Mouse (Mus musculus) brain, adult 2 months (tissue): ENCODE measurements at regions not wholly inside any gene's neighbourhood (a gene's known extent, or its start where the extent isn't known, plus 50 kb on each side); places are given as distances from the start of the nearest gene placed in this dataset.
A peak's percentile ranks its signal among the peaks of the same experiment; 100 is the strongest.

Source experiments
- DNase-seq: peaks from one replicate; pipeline ENCODE4 v3.0.0; 2011; ENCODE audit warnings: low read depth, low spot score

DNA sequence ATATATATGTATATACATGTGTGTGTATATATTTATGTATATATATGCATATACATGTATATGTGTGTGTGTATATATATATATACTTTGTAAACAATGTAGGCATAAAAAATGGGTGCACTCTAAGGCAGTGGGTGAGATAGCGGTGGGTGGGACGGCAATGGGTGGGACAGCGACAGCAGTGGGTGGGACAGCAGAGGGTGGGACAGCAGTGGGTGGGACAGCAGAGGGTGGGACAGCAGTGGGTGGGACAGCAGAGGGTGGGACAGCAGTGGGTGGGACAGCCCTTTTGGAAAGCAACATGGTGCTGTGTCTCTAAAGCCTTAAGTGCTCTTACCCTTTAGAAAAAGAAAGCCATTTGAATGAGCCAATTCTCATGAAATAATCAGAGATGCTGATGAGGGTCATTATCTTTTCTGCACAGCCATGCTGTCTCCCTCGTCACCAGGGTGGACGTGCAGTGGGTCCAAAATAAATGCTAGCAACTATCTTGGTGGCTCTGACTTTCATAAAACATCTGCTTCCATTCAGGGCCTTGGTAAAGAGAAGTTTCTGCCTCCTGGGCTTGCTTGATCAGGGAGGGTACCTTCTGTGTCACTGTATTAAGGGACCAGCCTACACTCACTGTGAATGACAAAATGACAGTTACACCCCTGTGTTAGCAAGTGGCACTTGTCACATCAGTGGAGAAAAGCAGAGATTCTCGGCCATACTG, 119.3 kb upstream of the Slc44a1 start:
- DNase-seq, result no peak

DNA sequence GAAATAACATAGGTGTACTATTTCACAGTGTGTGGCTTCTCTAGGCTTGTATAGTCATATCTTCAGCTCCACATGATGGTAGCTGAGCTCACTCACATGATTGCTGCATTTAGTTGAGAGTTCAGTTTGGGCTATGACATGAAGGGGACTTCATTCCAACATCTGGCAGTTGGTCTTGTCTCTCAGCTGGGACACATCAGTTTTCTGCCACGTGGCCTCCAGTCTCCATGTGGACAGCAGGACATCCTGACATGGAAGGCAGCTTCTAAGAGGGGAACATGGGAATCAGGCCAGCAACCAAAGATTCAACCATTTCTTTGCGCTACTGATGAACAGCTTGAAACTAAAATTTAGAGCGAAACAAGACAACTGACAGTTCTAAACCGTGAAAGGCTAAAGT, 121.2 kb upstream of the Slc44a1 start:
- DNase-seq, result no peak

DNA sequence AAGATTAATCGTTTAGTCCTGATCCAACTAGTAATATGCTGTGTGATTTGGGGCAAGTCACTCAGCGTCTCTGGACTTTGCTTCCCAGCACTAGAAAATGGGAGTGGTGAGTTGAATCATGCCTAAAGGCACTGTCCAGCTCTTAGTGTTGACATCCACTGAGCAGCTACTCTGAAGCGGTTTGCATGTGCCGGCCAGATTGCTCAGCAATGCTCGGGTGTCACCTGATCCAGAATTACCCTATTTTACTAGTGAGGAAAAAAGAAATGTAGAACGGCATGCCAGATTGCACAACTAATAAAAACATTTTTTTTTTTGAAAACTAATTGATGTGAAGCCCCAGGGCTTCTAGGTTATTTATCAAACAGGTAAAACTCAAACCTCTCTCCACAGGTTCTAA, 122.0 kb upstream of the Slc44a1 start:
- no peak for DNase-seq

DNA sequence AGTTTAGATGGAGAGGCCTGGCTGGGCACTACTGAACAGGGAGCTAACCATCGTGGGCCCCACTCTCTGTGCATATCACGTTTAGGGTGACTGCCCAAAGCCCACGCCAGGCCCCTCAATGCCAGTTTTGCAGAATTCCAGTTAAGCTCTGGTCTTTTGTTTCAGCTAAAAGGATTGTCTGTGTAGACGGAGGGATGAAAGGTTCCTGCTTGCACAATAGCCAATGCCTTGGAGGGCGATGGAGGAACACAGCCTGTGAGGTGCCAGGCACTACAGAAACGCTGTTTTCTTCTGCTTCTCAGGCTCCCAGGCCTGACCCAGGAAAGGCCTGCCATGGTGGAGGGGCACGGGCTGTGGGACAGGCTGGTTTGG, 122.8 kb upstream of the Slc44a1 start:
- no peak for DNase-seq

DNA sequence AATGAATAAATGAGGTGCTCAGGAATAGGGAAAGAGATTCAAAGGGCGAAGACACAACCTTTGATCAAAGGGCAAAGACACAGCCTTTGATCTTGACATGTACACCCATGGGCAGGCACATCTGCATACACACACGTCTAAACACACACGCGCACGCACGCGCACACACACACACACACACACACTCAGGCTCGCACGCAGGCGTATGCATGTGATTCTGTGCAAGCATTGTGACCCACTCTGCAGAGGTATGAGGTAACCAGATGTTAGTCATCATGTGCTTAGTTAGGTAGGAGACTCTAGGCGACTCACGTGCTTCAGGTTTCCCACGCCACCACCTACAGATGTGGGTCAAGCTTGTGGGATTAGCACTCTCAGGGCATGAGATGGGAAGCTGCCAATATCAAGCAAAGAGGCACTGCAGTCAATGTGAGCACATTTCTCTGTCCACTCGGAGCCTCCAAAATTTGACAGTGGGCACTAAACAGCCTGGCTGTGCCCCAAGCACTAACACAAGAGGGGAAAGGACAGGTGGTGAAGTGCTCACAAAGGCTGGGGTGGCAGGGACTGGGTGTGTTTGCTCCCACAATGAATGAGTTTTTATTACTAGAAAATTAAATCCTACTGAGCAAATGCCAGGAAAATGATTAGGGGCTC, 123.3 kb upstream of the Slc44a1 start:
- DNase-seq, result no peak

DNA sequence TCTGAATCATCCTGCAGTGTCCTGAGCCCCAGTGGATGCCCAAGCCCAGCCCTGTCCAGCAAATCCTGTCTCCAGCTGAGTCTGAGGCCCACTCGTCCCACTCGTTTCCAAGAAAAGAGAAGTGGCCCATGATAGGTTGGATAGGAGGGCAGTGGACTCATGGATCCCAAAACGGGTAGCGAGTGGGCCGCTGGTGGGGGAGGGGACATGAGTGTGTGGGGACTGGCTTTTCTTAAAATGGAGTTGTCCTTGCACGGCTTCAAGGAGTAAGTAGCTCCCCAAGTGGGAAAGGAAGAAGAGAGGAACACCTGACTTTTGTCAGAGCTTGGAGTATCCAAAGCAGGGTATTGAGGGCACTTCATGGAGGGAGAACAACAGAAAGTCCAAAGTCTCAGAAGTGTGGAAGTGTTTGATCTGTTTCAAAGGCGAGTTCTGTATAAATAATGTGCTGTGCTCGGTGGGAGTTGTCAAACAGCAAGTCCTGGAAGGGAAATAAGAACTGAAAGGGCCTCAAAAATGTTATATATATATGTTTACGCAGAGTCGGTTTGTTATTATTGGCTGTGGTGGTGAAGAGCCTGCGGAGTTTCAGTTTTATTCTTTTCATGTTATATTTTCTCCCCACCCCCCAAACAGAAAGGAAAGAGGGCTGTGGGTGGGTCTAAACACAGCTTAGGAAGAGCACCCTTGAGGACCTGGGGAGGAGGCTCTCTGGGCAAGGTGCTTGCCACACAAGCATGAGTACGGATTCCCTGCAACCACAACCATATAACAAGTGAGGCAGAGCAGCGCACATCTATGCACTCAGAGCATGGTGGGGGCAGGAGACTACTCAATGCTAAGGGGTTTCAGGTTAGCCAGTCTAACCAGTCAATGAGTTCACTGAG, 124.1 kb upstream of the Slc44a1 start:
- DNase-seq, result no peak

DNA sequence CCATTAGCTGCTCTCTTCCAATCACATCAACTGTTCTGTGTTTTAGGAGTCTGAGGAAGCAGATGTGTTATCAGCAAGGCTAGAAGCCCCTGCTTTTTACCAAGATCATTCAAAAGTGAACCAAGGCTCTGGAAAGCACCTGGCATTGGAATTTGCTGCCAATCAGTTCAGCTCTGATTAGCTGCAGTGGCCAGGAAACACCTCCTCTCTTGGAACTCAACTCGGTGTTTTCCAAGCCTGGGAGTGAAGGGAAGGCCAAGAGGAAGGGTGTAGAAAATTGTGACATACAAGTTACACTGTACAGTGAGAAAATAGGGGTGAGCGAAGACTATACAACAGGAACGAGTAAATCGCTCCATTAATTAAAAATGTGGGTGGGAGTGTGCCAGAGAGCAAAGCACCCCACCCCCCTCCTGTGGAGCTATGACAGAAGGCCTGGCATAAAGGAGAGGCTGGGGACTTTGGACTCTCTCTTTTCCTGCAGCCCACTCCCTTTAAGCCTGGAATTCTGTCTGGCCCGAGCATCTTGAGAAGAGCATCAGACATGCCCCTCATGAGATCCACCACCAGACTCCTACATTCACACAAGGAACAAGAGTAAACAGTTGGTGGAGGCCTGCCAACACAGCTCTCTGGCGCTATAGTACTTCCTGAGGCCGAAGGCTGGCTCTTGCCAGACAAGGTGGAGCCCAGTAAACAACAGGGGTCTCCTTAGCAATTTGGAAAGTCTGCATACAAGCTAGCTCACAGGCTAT, 124.9 kb upstream of the Slc44a1 start:
- peak; percentile 67 for DNase-seq

DNA sequence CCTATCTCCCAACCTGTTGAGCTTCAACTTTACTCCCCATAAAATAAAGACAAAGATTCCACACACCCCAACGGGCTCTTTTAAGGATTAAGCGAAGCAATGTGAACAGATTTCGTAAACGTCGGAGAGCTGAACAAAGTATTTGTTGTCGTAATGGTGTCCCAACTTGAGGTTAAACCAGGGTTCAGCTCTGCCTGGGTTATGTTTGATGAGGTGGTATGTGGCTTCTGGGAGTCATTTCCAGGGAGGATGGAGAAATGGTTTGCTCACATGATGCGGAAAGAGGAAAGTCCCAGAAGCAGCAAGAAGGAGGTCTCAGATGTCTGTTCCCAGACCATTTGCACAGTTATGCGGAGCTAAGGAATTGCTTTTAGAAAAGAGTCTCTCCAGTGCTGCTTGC, 126.1 kb upstream of the Slc44a1 start:
- DNase-seq, result no peak

DNA sequence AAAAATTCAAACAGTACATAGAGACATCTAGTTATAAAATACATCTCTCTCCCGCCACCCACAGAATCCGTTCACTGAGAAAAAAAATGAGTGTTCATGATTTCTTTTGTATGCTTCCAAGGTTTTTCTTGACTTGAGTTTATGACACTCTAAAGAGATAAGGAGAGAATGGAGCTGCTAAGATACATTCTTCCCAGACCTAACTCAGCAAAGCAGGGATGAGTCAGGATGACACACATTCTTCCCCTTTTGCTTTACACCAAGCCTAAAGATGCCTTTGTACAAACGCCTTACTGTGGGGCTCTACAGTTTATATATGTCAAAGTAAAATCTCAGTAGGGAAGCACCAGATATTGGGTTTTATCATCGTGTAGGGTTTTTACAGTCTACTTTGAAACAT, 133.1 kb upstream of the Slc44a1 start:
- peak; percentile 63 for DNase-seq

DNA sequence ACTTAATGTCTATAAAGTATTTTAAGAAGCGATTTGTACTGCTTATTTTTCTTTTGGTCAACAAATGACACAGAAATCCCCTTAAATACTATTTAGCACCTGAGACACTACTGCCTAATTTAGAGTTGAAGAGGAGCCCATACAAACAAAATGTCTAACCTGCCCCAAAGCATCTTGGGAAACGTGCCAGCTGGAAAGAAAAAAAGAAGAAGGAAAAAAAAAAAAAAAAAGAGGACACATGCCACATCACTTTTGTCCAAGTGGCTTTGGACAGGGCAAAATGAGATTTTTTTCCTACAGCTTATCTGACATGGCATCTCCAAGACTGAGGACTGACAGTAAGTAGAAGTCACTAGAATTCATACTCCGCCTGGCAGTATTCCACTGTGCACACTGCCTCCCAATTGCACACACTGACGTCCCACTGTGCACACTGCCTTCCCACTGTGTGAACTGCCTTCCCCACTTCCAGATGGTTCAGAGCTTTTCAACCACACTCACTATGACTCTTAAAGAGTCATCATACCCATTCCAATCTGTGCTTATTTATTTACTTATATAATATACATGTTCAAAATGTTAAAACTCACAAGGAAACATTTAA, 135.3 kb upstream of the Slc44a1 start:
- no peak for DNase-seq

DNA sequence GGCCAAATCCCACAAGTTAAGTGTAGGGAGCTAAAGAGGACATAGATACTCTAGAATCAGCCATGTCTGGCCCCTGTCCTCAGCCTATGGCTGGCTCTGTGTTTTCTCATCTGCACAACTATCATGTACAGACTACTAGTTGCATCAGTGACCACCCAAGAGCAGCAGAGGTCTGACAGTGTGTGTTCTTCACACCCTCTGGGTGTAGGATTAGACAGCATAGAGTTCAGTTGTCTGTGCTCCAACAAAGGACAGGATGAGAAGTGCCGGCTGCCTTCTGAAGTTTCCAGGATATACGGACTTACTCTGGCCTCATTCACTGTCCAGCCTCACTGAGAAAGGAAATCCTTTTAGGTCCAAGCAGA, 135.9 kb upstream of the Slc44a1 start:
- DNase-seq, result no peak

DNA sequence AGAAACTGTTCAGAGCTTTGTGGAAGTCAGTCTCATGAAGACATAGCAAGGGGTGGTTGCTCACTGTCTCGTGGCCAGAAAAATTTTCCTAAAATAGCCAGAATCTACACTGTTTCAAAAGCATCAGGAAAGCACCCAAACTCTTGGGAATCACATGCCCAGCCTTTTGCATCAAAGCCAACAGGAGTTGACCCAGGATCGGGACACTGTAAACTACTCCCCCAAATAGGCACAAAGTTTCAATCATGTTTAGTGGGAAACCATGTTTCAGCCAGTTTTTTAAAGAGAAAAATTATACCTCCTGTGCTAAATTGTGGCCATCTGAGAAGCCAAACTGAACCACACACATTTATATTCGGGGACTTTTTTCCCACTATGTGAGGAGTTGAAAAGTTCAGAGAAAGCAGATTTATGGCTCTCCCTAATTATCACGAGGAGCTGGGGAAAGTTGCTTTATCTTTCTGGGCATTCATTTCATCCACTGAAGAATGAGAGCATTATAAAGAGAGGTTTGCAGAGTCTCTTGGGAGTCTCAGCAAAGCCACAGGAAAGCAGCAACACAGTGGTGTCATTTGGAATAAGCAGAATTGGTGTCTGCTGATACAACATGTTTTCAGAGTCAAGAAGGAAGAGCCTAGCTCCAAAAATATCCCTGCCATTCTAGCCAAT, 136.5 kb upstream of the Slc44a1 start:
- no peak for DNase-seq

DNA sequence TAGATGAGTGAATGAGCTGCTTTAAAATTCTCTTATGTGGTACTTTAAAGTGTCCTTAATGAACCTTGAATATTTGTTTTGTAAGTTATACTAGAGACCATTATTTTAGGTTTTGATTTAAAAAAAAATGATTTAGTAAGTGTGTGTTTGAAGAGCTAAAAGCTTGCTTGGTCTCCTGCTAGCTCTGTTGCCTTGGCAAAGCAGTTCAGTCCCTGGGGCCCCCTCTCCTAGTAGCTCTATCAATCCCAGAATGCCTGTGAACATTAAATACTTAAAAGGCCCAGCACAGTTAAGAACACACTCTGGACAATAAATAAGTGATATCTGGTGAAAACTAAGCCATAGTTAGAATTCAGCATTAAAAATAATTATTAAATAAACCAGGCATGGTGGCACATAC, 138.3 kb upstream of the Abca1 start:
- DNase-seq, result no peak

DNA sequence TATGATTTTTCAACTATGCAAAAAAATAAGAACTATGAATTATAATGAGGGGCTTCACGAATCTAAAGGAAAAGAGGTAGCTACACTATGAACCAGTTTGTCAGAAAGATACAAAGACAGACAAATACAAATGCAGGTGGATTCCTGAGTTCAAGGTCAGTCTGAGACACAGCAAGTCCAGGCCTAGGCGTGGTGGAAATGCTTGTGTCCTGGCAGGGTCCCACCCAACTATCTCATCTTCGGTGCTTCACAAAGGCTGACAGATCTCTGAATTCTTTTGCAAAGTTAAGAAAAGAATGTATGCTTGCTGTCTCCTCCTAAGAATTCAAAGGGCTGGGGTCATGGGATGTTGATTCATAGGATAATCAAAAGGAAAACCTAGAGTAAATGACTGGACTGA, 132.9 kb upstream of the Abca1 start:
- no peak for DNase-seq

DNA sequence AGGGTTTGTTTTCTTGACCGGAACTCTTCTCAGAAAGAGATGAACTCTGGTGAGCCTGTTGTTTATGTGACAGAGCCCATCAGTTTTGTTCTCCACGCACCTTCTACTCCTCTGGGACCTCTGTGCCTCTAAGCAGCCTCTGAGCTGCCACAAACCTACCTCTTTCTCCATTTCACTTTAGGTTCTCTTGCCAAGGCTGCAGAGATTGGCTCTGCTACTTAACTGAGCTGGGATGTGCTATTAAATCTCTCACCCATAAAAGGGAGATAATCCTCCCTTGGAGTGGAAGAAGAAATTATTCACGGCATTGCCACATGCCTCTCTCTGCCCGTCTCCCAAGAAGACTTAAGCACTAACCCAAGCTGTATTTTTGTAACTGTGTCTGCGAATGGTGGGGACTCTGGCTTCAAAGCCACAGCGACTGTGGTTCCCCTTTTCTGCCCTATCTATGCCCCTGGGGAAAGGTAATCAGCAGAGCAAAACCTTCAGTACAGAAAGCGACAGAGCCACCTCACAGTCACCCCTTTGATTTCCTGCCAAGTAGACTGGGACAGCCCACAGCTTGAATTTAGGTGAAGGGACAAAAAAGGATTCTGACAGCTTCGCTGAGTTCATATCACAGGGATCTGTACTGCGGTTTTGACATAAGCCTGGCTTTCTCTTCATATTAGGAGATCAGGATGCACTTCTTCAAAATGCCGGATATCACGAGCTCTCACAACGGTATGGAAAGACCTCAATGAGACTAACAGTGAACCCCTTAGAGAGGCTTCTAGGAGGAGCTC, 118.2 kb upstream of the Abca1 start:
- peak; percentile 41 for DNase-seq

DNA sequence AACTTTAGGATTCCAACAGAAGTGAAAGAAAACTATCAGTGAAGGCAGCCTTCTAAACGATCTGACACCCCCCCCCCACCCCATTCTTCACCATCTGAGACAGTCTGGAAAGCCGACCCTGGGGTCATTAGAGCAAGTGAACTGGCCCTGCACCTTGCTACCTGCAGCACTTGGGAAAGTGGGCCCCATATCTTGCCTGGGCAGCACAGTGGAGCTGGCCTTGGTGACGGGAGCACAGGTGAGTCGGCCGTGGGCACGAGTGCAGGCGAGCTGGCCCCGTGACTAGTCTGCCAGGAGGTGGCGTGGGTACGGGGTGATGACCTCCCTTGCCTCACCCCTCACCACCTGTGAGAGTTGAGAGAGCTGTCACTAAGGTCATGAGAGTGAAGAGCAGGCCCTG, 110.7 kb upstream of the Abca1 start:
- no peak for DNase-seq

DNA sequence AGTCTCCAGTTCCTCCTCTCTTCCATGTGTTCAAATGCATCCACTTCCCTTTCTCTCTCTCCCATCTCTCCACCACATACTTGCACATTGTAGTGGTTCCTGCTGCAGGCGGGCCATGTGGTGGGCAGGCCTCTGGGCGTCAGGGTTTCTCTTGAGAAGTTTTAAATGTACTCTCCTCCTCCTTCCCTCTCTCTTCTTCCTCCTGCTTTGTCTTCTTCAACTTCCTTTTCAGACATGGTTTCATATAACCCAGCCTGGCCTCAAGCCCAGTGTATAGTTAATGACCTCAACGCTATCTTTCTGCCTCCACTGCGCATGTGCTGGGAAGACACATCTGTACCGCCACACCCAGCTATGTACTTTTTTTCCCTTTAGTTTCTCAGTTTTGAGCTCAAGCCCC, 110.3 kb upstream of the Abca1 start:
- DNase-seq, result no peak

DNA sequence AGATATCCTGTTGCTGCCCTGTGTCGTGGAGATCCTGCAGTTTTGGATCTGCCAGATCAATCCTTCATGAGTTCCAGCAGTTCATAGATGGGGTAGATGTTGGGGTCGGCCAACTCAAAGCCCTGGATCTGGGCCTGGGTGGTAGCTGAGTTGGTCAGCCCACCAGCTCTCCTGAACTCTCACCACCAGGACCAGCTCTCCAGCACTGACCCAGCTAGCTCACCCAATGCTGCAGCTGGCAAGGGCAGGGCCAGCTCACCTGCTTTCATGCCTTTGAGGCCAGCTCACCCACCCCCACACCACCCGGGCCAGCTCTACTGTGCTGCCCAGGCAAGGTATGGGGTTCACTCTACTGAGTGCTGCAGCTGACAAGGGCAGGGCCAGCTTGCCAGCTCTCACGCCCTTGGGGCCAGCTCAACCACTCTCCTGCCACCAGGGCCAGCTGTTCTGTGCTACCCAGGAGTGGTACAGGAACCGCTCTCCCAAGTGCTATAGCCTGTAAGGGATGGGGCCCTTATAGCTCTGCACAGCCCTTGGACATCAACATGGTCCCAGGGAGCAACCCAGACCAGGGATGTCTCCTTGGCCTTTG, 109.7 kb upstream of the Abca1 start:
- DNase-seq, result no peak

DNA sequence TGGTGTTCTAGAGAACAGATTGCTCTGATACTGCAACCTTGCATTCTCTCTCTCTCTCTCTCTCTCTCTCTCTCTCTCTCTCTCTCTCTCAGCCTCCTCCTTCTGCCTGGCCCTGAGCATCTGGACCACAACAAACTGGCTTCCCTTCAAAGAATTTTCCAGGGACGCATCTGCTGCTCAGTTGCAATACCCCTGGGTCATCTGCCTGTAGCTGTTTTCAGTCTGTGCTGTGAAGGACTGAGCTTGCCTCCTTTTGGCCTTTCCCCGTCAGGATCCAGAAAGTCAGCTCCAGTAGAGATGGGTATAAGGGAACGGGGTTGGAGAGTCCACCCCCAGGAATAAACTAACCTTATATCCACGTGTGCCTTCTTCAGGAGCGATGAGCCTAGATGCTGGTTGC, 105.2 kb upstream of the Abca1 start:
- DNase-seq, result no peak

DNA sequence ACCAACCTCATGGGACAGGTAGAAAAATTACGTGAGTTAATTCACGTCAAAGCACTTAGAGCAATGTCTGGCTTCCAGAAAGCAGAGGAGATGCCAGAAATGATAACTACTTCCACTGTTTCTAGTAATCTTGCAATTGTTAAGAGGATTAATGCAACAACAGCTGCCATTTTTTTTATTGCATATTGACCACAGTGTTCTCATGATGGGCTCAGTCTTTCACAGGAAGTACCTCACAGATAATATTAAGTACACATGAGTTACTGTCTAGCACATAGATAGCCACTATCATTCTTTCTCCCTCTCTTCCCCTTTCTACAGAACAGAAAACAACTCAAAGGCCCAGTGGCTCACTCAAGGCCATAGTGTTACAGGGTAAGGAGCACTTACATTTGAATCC, 104.8 kb upstream of the Abca1 start:
- no peak for DNase-seq
